Mouse (Mus musculus): ENCODE results near the gene Cpsf3.

DNA sequence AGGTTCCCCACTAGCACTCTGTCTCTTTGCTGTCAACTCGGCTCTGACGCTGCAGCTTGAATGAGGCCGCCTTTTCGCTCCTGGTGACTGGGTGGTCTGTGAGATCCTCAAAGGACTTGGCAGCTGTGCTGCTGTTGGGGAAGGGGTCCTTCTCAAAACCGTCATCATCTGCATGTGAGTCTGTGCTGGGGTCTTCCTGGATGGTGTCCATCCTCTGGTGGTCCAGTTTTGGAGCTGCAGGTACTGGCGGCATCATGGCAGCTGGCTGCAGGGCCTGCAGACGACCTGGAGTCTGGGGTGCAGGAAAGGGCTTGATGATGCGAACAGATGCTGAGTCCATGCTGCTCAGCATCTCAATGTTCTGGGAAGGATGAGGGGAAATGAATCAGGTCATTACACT lies 40.1 kb downstream of the Cpsf3 start:
- TF ChIP-seq EP300 (IDR thresholded peaks at IDR 0.05; ENCODE audit: low read depth) (no peak), CTCF (IDR thresholded peaks at IDR 0.05; ENCODE audit: low read depth) (no peak)
